Mouse (Mus musculus): ENCODE measurements around the gene Cluap1.

The Cluap1 gene

GRCm38 (mm10) chr16:3988410-3988809 is 79.8 kb downstream of the Cluap1 start:
- no peak for TF ChIP-seq GATA4 (IDR thresholded peaks at IDR 0.05; ENCODE audit: insufficient replicate concordance, low read length)
